Mouse (Mus musculus) megakaryocyte-erythroid progenitor cell, adult 5-6 weeks (primary cell): ENCODE data around the gene Idh3a. TPM values are rescaled to one million over a fixed set of nuclear protein-coding genes. Genes with fewer than 3 reads are reported as not detected.

Source experiments
- ATAC-seq: replicated peaks from 2 replicates; pipeline ENCODE4 v1.8.0; 2016; ENCODE audit warnings: mild to moderate bottlenecking, inconsistent platforms; ENCODE audit not compliant: severe bottlenecking, poor library complexity, low FRiP score, low TSS enrichment
- total RNA-seq, 2 experiments: library from RNA; stranded (forward) in 1 of 2; stranded (reverse) in 1 of 2; fragments of 200-1000, 215-1000 nt in 1 of 2; fragments of >200 nt in 1 of 2; fragmentation: Nextera tagmentation in 1 of 2; gene quantifications; 2 replicates each; pipeline ENCODE4 v1.2.3; 2014 to 2017

Gene Idh3a
- total RNA-seq (2014; fragmentation: Nextera tagmentation) (135 and 146 TPM in 2 replicates), total RNA-seq (2017) (105 and 155 TPM in 2 replicates)

- ATAC-seq, result peak; percentile 92
Measured at GRCm38 (mm10) chr9:54586199-54587061, at the start of gene Idh3a. Idh3a (plus strand) TSS chr9:54586334.

- ATAC-seq, result no peak
Measured at GRCm38 (mm10) chr9:54537030-54537429, 49.1 kb upstream of the Idh3a start.

- ATAC-seq, result no peak
Measured at GRCm38 (mm10) chr9:54537480-54537879, 48.7 kb upstream of the Idh3a start.

GRCm38 (mm10) chr9:54538244-54538643, 47.9 kb upstream of the Idh3a start:
- ATAC-seq, result no peak

GRCm38 (mm10) chr9:54538684-54539083, 47.5 kb upstream of the Idh3a start, which contains the start of gene Sh2d7:
Sh2d7 (plus strand) TSS chr9:54538984.
- no peak for ATAC-seq

- no peak for ATAC-seq
Measured at GRCm38 (mm10) chr9:54540801-54541200, 45.3 kb upstream of the Idh3a start.

GRCm38 (mm10) chr9:54544212-54544953, 41.8 kb upstream of the Idh3a start:
- ATAC-seq, result no peak

GRCm38 (mm10) chr9:54544954-54545315, 41.2 kb upstream of the Idh3a start:
- no peak for ATAC-seq

- peak; percentile 68; the same call in 1 of the 2 replicates for ATAC-seq
Measured at GRCm38 (mm10) chr9:54547536-54547935, 38.6 kb upstream of the Idh3a start.

GRCm38 (mm10) chr9:54549433-54549832, 36.7 kb upstream of the Idh3a start:
- no peak for ATAC-seq

- ATAC-seq, result peak; percentile 89
Measured at GRCm38 (mm10) chr9:54552409-54552808, 33.7 kb upstream of the Idh3a start.

GRCm38 (mm10) chr9:54555044-54555443, 31.1 kb upstream of the Idh3a start:
- ATAC-seq, result no peak

- no peak for ATAC-seq
Measured at GRCm38 (mm10) chr9:54558731-54559130, 27.4 kb upstream of the Idh3a start.

- ATAC-seq, result peak; percentile 96
Measured at GRCm38 (mm10) chr9:54559771-54560471, 26.2 kb upstream of the Idh3a start, which contains the start of gene Cib2. Cib2 (minus strand) TSS chr9:54560218.

GRCm38 (mm10) chr9:54560831-54561601, 25.1 kb upstream of the Idh3a start:
- no peak for ATAC-seq

- ATAC-seq, result no peak
Measured at GRCm38 (mm10) chr9:54566958-54567357, 19.2 kb upstream of the Idh3a start.

- no peak for ATAC-seq
Measured at GRCm38 (mm10) chr9:54568732-54569131, 17.4 kb upstream of the Idh3a start.

- ATAC-seq, result no peak
Measured at GRCm38 (mm10) chr9:54571130-54571839, 14.8 kb upstream of the Idh3a start.
